Mouse (Mus musculus) limb, embryonic 11.5 days (tissue): ENCODE results near the gene Pilra. TPM values are rescaled to one million over a fixed set of nuclear protein-coding genes. Genes with fewer than 3 reads are reported as not detected.

Source experiments
- ATAC-seq: fragments of 200-750 bp; cut with Nextera tagmentation; 2 replicates; pipeline ENCODE4 v1.8.0; 2017; ENCODE audit warnings: low read depth; ENCODE audit not compliant: insufficient number of reproducible peaks, low FRiP score, low TSS enrichment
- DNase-seq: peaks from one replicate; pipeline ENCODE4 v3.0.0-alpha.2; 2015; ENCODE audit warnings: low spot score
- H3K27ac ChIP-seq: fragments of 300-500 bp; sonication (generic); replicated peaks from 2 replicates; pipeline ENCODE4 v1.5.1; 2014; ENCODE audit warnings: low read depth, mild to moderate bottlenecking, low read length
- H3K27me3 ChIP-seq: fragments of 300-500 bp; sonication (generic); 2 replicates; pipeline ENCODE4 v1.6.1; 2014; ENCODE audit warnings: mild to moderate bottlenecking, low read length, mixed read lengths; ENCODE audit not compliant: control insufficient read depth, insufficient read depth
- H3K36me3 ChIP-seq: fragments of 300-500 bp; sonication (generic); 2 replicates; pipeline ENCODE4 v1.6.1; 2014; ENCODE audit warnings: mild to moderate bottlenecking, low read length, moderate library complexity, mixed read lengths; ENCODE audit not compliant: control insufficient read depth, insufficient read depth
- H3K4me1 ChIP-seq: fragments of 300-500 bp; sonication (generic); 2 replicates; pipeline ENCODE4 v1.6.1; 2014; ENCODE audit warnings: low read length, mixed read lengths; ENCODE audit not compliant: control insufficient read depth, insufficient read depth
- H3K4me2 ChIP-seq: fragments of 300-500 bp; sonication (generic); 2 replicates; pipeline ENCODE4 v1.6.1; 2014; ENCODE audit warnings: low read depth, mild to moderate bottlenecking, moderate library complexity; ENCODE audit not compliant: severe bottlenecking
- H3K4me3 ChIP-seq: fragments of 300-500 bp; sonication (generic); 2 replicates; pipeline ENCODE4 v1.5.1; 2014; ENCODE audit warnings: low read depth, low read length
- H3K9ac ChIP-seq: fragments of 300-500 bp; sonication (generic); 2 replicates; pipeline ENCODE4 v1.6.1; 2014; ENCODE audit warnings: mild to moderate bottlenecking, low read length
- H3K9me3 ChIP-seq: fragments of 300-500 bp; sonication (generic); 2 replicates; pipeline ENCODE4 v1.6.1; 2016; ENCODE audit warnings: low read length; ENCODE audit not compliant: control insufficient read depth
- WGBS: fragments of 180-500 bp; shearing (Covaris S2); extraction: QIAGEN DNeasy Blood & Tissue Kit; methylation state at CpG from one replicate; pipeline ENCODE4 v1.1.7; 2014; 5-methylcytosine and 5-hydroxymethylcytosine counted together
- polyA plus RNA-seq: library from polyadenylated mRNA; unstranded; fragments of >200 nt; fragmentation: Nextera tagmentation; extraction: Ambion mirVana; gene quantifications from 2 replicates; pipeline ENCODE4 v1.2.1, GENCODE M21; 2014

Gene Pilra
- polyA plus RNA-seq, 1 experiment from 2014 or later = 0.24 TPM

GRCm38 (mm10) chr5:137817466-137818222 is 18.4 kb downstream of the Pilra start:
- no peaks in the 10 kb centered on the region for H3K4me1 ChIP-seq
- H3K4me3 ChIP-seq = no peak overlapping the region
- WGBS = 79% methylated on average over 4 of the region's 4 CpGs
- no peak overlapping the region for H3K27ac ChIP-seq
- H3K4me2 ChIP-seq = no peak overlapping the region
- no peaks in the 10 kb centered on the region for H3K27me3 ChIP-seq
- H3K36me3 ChIP-seq = no peaks in the 10 kb centered on the region
- no peaks in the 10 kb centered on the region for H3K9me3 ChIP-seq
- DNase-seq (no peak), ATAC-seq (no peak)
- no peak overlapping the region for H3K9ac ChIP-seq

- DNase-seq = no peak
- no peak for ATAC-seq
- H3K4me1 ChIP-seq = no peaks in the 10 kb centered on the region
- no peak overlapping the region for H3K4me2 ChIP-seq
- H3K9me3 ChIP-seq = no peaks in the 10 kb centered on the region
- WGBS = 84% methylated on average over 5 of the region's 5 CpGs
- no peaks in the 10 kb centered on the region for H3K27me3 ChIP-seq
- no peaks in the 10 kb centered on the region for H3K36me3 ChIP-seq
- no peak overlapping the region for H3K9ac ChIP-seq
- H3K27ac ChIP-seq = no peak overlapping the region
- H3K4me3 ChIP-seq = no peak overlapping the region
Measured at GRCm38 (mm10) chr5:137808316-137808715, 27.8 kb downstream of the Pilra start.

DNA sequence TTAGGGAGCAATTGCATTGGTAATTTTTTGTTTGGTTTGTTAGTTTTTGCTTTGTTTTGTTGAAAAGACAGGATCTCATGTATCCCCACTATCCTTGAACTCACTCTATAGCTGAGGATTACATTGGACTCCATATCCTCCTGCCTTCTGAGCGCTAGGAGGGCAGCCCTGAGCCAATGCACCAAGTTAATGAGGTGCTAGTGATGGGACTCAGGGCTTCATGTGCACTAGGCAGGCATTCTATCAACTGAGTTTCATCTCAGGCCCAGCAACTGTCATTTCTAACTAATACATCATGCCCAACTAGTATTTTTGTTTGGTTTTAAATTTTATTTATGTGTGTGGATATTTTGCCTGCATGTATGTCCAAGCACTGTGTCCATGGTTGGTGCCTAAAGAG is 29.9 kb downstream of the Pilra start:
- no peak overlapping the region for H3K27ac ChIP-seq
- 76% methylated on average over 1 of the region's 1 CpGs for WGBS
- H3K27me3 ChIP-seq = no peaks in the 10 kb centered on the region
- DNase-seq = no peak
- no peaks in the 10 kb centered on the region for H3K9me3 ChIP-seq
- H3K9ac ChIP-seq = no peak overlapping the region
- H3K4me3 ChIP-seq = no peak overlapping the region
- no peaks in the 10 kb centered on the region for H3K36me3 ChIP-seq
- H3K4me1 ChIP-seq = no peaks in the 10 kb centered on the region
- no peak overlapping the region for H3K4me2 ChIP-seq
- ATAC-seq = no peak

GRCm38 (mm10) chr5:137800917-137801316 is 35.2 kb downstream of the Pilra start:
- H3K4me2 ChIP-seq = no peak overlapping the region
- 78% methylated on average over 3 of the region's 3 CpGs for WGBS
- no peak for ATAC-seq
- H3K9me3 ChIP-seq = no peaks in the 10 kb centered on the region
- H3K36me3 ChIP-seq = no peaks in the 10 kb centered on the region
- no peak overlapping the region for H3K27ac ChIP-seq
- H3K4me1 ChIP-seq = no peaks in the 10 kb centered on the region
- H3K27me3 ChIP-seq = no peaks in the 10 kb centered on the region
- no peak overlapping the region for H3K4me3 ChIP-seq
- DNase-seq = no peak
- H3K9ac ChIP-seq = no peak overlapping the region

DNA sequence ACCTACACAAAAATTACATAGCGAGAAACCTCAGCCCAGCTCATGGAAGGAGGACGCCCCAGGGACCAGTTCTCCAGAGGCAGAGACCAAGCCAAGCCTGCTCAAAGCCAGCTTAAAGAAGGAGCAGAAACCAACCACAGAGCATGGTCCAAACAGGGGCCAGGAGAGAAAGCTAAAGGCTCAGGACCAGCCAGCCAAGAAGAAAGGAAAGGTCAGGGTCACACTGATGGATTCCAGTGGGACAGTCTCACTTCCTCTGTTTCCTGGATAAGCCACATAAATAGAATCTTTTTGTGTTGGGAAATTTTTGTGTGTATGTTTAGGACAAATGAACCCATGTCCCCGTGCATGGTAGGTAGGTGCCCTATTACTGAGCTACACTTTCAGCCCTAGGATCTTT is 39.5 kb downstream of the Pilra start:
- no peak for ATAC-seq

DNA sequence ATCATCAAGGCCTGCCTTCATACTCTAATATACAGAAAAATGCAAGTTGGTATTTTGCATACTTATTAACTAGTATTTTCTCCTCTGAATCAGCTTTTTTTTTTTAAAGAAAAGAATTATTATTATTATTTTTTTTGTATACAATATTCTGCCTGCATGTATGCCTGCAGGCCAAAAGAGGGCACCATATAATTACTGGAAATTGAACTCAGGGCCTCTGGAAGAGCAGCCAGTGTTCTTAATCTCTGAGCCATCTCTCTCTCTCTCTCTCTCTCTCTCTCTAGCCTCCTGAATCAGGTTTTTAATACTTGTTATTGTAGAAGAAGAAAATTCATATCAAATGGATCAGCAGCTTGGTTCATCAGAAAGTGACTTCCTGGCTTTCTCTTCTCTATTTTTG is 44.5 kb downstream of the Pilra start:
- Histone ChIP-seq H3K27me3 (no peaks in the 10 kb centered on the region), H3K9me3 (no peaks in the 10 kb centered on the region), H3K4me3 (no peak overlapping the region), H3K27ac (no peak overlapping the region), H3K9ac (no peak overlapping the region), H3K4me2 (no peak overlapping the region), H3K36me3 (no peaks in the 10 kb centered on the region), H3K4me1 (no peaks in the 10 kb centered on the region)
- no peak for ATAC-seq
- no peak for DNase-seq

More for the DNA sequence above, 39.5 kb downstream of the Pilra start:
- Histone ChIP-seq H3K27me3 (no peaks in the 10 kb centered on the region), H3K4me2 (no peak overlapping the region), H3K27ac (no peak overlapping the region), H3K4me3 (no peak overlapping the region), H3K4me1 (no peaks in the 10 kb centered on the region), H3K9me3 (no peaks in the 10 kb centered on the region), H3K36me3 (no peaks in the 10 kb centered on the region), H3K9ac (no peak overlapping the region)
- no peak for DNase-seq
- WGBS = 92% methylated on average over 3 of the region's 3 CpGs

DNA sequence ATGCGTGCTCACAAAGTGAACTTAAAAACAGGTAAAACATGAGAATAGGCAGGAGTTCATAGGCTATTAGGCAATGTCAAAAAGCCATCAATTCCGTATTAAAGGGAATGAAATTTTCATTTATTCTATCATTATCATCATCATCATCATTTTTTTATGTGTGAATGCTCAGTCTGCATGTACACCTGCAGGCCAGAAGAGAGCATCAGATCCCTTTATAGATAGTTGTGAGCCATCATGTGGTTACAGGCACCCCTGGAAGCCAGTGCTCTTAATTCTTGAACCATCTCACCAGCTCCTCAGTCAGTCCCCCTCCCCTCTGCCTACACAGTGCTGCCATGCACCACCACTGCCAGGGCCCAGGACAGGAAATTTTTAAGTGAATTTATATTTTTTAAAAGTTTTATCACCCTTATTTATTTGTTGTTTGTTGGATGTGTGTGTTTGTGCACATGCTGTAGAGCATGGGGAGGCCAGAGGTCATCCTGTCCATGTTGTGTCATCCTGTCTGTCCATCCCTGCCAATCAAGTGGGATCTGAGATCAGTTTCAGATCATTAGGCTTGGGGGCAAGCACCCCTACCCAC is 47.0 kb downstream of the Pilra start:
- no peak for ATAC-seq
- no peaks in the 10 kb centered on the region for H3K9me3 ChIP-seq
- no peak overlapping the region for H3K27ac ChIP-seq

DNA sequence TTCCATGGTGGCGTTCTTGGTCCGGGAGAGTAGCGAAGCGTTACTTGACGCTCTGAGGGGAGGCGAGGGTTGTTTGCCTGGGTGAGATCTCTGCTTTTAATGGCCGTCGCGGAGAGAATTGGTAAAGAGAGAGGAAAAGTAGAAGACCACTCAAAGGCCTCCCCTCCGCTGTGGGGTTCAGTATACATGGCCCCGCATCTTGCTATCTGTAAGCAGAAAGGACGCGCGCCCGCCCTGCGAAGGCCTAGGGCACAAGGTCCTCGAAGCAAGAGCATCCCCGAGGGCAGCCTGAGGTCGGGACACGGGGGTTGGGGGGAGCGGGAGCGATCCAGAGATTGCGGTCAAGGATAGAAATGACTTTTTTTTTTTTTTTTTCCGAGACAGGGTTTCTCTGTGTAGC is 47.9 kb downstream of the Pilra start:
- peaks cover 20% of the 10 kb centered on the region for H3K4me1 ChIP-seq
- peaks cover 9% of the 10 kb centered on the region; the same call in 1 of the 2 replicates for H3K36me3 ChIP-seq
- WGBS = 75% methylated on average over 24 of the region's 24 CpGs
- no peak for DNase-seq
- H3K27ac ChIP-seq = no peak overlapping the region
- H3K9ac ChIP-seq = peak overlapping the region; percentile 17; the same call in 1 of the 2 replicates
- H3K4me2 ChIP-seq = peak overlapping the region; percentile 90; the same call in 1 of the 2 replicates
- no peak for ATAC-seq
- peak overlapping the region; percentile 78 for H3K4me3 ChIP-seq
- H3K27me3 ChIP-seq = no peaks in the 10 kb centered on the region
- no peaks in the 10 kb centered on the region for H3K9me3 ChIP-seq

More for the DNA sequence above, 47.0 kb downstream of the Pilra start:
- no peak overlapping the region for H3K4me3 ChIP-seq
- H3K36me3 ChIP-seq = peaks cover 3% of the 10 kb centered on the region; the same call in 1 of the 2 replicates
- no peak overlapping the region for H3K4me2 ChIP-seq
- H3K27me3 ChIP-seq = no peaks in the 10 kb centered on the region
- WGBS = 94% methylated on average over 2 of the region's 2 CpGs
- no peak overlapping the region for H3K9ac ChIP-seq
- no peak for DNase-seq
- peaks cover 12% of the 10 kb centered on the region for H3K4me1 ChIP-seq
